Mouse (Mus musculus) stomach, postnatal 0 days (tissue): ENCODE measurements around the gene Gm45717. TPM values are rescaled to one million over a fixed set of nuclear protein-coding genes. Genes with fewer than 3 reads are reported as not detected.
A peak's percentile ranks its signal among the peaks of the same experiment; 100 is the strongest.
"Not testable (repeated sequence)": the region's sequence is repeated elsewhere in the genome, so short reads cannot be mapped to it uniquely, and the experiment has no call there.

Experiments
- ATAC-seq: fragments of 200-750 bp; cut with Nextera tagmentation; 2 replicates; pipeline ENCODE4 v1.8.0; 2017; ENCODE audit not compliant: low FRiP score, low TSS enrichment
- DNase-seq: peaks from one replicate; pipeline ENCODE4 v3.0.0-alpha.2; 2016; ENCODE audit warnings: low spot score
- H3K27ac ChIP-seq: fragments of 300-500 bp; sonication (generic); replicated peaks from 2 replicates; pipeline ENCODE4 v1.5.1; 2014; ENCODE audit warnings: mild to moderate bottlenecking, control low read depth
- H3K27me3 ChIP-seq: fragments of 300-500 bp; sonication (generic); 2 replicates; pipeline ENCODE4 v1.6.1; 2014; ENCODE audit warnings: low read length; ENCODE audit not compliant: control insufficient read depth, insufficient read depth
- H3K36me3 ChIP-seq: fragments of 300-500 bp; sonication (generic); 2 replicates; pipeline ENCODE4 v1.6.1; 2014; ENCODE audit warnings: low read length, mixed read lengths; ENCODE audit not compliant: control insufficient read depth, insufficient read depth
- H3K4me1 ChIP-seq: fragments of 300-500 bp; sonication (generic); replicated peaks from 2 replicates; pipeline ENCODE4 v1.6.1; 2014; ENCODE audit warnings: antibody characterized with exemption; ENCODE audit not compliant: control insufficient read depth, insufficient read depth
- H3K4me2 ChIP-seq: fragments of 300-500 bp; sonication (generic); replicated peaks from 2 replicates; pipeline ENCODE4 v1.6.1; 2014; ENCODE audit warnings: low read depth, mild to moderate bottlenecking, control low read depth, moderate library complexity
- H3K4me3 ChIP-seq: fragments of 300-500 bp; sonication (generic); 2 replicates; pipeline ENCODE4 v1.5.1; 2014; ENCODE audit warnings: low read depth, low read length, control low read depth
- H3K9ac ChIP-seq: fragments of 300-500 bp; sonication (generic); 2 replicates; pipeline ENCODE4 v1.6.1; 2014; ENCODE audit warnings: mild to moderate bottlenecking, low read length, control low read depth, mixed read lengths
- H3K9me3 ChIP-seq: fragments of 300-500 bp; sonication (generic); 2 replicates; pipeline ENCODE4 v1.6.1; 2016; ENCODE audit warnings: low read length; ENCODE audit not compliant: control insufficient read depth
- CTCF ChIP-seq: IDR thresholded peaks from 2 replicates; pipeline ENCODE4 v1.5.1; 2016; ENCODE audit warnings: antibody characterized with exemption, low read depth, mild to moderate bottlenecking, moderate library complexity
- EP300 ChIP-seq: optimal IDR thresholded peaks from 2 replicates; pipeline ENCODE3; 2016; ENCODE audit warnings: antibody characterized with exemption
- WGBS: fragments of 180-500 bp; shearing (Covaris S2); extraction: QIAGEN DNeasy Blood & Tissue Kit; methylation state at CpG from one replicate; pipeline ENCODE4 v1.1.7; 2014; 5-methylcytosine and 5-hydroxymethylcytosine counted together
- polyA plus RNA-seq: library from polyadenylated mRNA; unstranded; fragments of >200 nt; fragmentation: Nextera tagmentation; extraction: Ambion mirVana; gene quantifications from 2 replicates; pipeline ENCODE4 v1.2.1, GENCODE M21; 2015

Gene Gm45717
- polyA plus RNA-seq, 1 experiment from 2014 or later: 0.32 TPM

GRCm38 (mm10) chr7:140981704-140982103, 26.0 kb upstream of the Gm45717 start:
- H3K9ac ChIP-seq: no peak overlapping the region
- H3K4me1 ChIP-seq: no peaks in the 10 kb centered on the region
- no peak overlapping the region for H3K27ac ChIP-seq
- H3K27me3 ChIP-seq: no peaks in the 10 kb centered on the region
- no peaks in the 10 kb centered on the region for H3K9me3 ChIP-seq
- ATAC-seq: no peak
- no peak overlapping the region for H3K4me3 ChIP-seq
- TF ChIP-seq EP300 (no peak), CTCF (no peak)
- no peak overlapping the region for H3K4me2 ChIP-seq
- no peaks in the 10 kb centered on the region for H3K36me3 ChIP-seq
- 86% methylated on average over 8 of the region's 8 CpGs for WGBS
- no peak for DNase-seq

- H3K27me3 ChIP-seq, DNase-seq, H3K4me2 ChIP-seq, H3K9me3 ChIP-seq, H3K36me3 ChIP-seq, ATAC-seq, H3K9ac ChIP-seq, H3K4me3 ChIP-seq, H3K4me1 ChIP-seq, H3K27ac ChIP-seq: not testable (repeated sequence)
- WGBS: 80% methylated on average over 9 of the region's 9 CpGs
These were observed 21.0 kb upstream of the Gm45717 start for GRCm38 (mm10) chr7:140976720-140977119.

- Histone ChIP-seq H3K27ac (no peak overlapping the region), H3K9me3 (no peaks in the 10 kb centered on the region), H3K4me2 (no peak overlapping the region), H3K36me3 (no peaks in the 10 kb centered on the region), H3K27me3 (no peaks in the 10 kb centered on the region), H3K4me3 (no peak overlapping the region), H3K9ac (no peak overlapping the region), H3K4me1 (peaks cover 10% of the 10 kb centered on the region)
- no peak for TF ChIP-seq CTCF
- no peak for TF ChIP-seq EP300
- 39% methylated on average over 3 of the region's 3 CpGs for WGBS
- no peak for ATAC-seq
- no peak for DNase-seq
These were observed 19.7 kb upstream of the Gm45717 start for GRCm38 (mm10) chr7:140975465-140975864.

DNA sequence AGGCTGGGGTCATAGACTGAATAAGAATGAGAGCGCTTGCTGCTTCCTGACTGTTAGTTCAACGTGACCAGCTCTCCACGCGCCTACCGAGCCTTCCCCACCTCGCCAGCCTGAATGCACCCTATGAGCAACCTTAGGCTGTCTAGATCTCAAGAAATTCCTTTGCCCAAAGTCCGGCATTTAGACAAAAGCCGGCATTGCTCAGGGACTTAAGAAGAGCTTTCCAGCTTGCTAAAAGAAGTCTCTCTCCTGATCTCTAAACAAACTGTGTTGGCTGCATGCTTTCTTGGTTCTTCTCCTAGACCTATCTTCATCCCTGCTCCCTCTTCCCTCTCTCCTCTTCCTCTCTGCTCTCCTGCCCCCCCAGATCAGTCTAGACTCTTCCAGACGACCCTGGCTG, 19.2 kb upstream of the Gm45717 start:
- no peak overlapping the region for H3K4me2 ChIP-seq
- whole genome bisulfite sequencing: 25% methylated on average over 9 of the region's 9 CpGs
- no peak for TF ChIP-seq CTCF
- TF ChIP-seq EP300: no peak
- H3K9ac ChIP-seq: no peak overlapping the region
- no peaks in the 10 kb centered on the region for H3K9me3 ChIP-seq
- peak overlapping the region; percentile 50 for H3K27ac ChIP-seq
- no peak for DNase-seq
- peaks cover 10% of the 10 kb centered on the region for H3K4me1 ChIP-seq
- no peak for ATAC-seq
- H3K36me3 ChIP-seq: no peaks in the 10 kb centered on the region
- H3K27me3 ChIP-seq: no peaks in the 10 kb centered on the region
- no peak overlapping the region for H3K4me3 ChIP-seq

GRCm38 (mm10) chr7:140973396-140974165, 17.8 kb upstream of the Gm45717 start:
- WGBS: 36% methylated on average over 14 of the region's 14 CpGs

DNA sequence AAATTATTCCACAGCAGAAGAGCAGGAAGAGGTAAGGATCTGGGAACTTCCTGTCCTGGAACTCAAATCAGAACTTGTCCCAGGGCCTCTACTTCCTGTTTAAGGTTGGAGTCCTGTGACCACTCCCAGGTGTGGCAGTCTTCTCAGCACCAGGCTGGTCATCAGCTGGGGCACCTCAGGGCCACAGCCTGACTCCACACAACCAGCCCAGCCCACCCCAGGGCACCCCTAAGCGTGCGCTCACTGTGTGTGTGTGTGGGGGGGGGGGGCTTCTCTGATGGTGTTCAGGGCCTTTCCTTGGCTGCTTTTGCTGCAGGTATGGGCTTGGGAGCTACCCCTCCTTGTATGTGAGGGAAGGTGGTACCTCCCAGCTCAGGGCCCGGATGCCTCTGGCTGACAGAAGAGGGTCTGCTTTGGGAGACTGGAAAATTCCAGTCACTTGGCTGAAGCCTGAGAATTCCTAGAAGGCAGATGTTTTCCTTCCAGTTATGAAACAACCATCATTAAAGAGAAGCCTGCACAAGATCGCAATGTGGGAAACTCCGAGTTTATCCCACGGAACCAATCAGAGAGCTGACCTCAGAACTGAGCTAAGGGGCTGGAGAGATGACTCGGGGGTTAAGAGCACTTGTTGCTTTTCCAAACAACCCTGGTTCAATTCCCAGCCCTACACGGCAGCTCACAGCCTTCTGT, 15.9 kb upstream of the Gm45717 start:
- H3K36me3 ChIP-seq: no peaks in the 10 kb centered on the region
- H3K4me2 ChIP-seq: peak overlapping the region; percentile 3; the same call in 1 of the 2 replicates
- H3K9me3 ChIP-seq: no peaks in the 10 kb centered on the region
- TF ChIP-seq EP300 (no peak), CTCF (no peak)
- no peak overlapping the region for H3K4me3 ChIP-seq
- peaks cover 15% of the 10 kb centered on the region for H3K4me1 ChIP-seq
- DNase-seq: no peak
- no peak overlapping the region for H3K9ac ChIP-seq
- peak overlapping the region; percentile 91 for H3K27ac ChIP-seq
- peak; percentile 61 for ATAC-seq
- WGBS: 48% methylated on average over 8 of the region's 8 CpGs
- no peaks in the 10 kb centered on the region for H3K27me3 ChIP-seq

More at GRCm38 (mm10) chr7:140973396-140974165, 17.8 kb upstream of the Gm45717 start:
- Histone ChIP-seq H3K36me3 (no peaks in the 10 kb centered on the region), H3K27me3 (no peaks in the 10 kb centered on the region), H3K27ac (peak overlapping the region; percentile 49), H3K9me3 (no peaks in the 10 kb centered on the region), H3K4me1 (peaks cover 12% of the 10 kb centered on the region), H3K4me3 (no peak overlapping the region), H3K4me2 (no peak overlapping the region), H3K9ac (no peak overlapping the region)
- DNase-seq (no peak), ATAC-seq (no peak)
- TF ChIP-seq EP300 (no peak), CTCF (no peak)
